Mouse (Mus musculus) olfactory bulb, adult 2 months (tissue): ENCODE data around the gene Adh6b.

Experiments used
- CTCF ChIP-seq: fragments of 200-500 bp; IDR thresholded peaks from 2 replicates; pipeline ENCODE4 v1.5.1; 2012; ENCODE audit warnings: low read depth, mild to moderate bottlenecking, low read length, moderate library complexity; ENCODE audit not compliant: insufficient read depth
- POLR2A ChIP-seq: fragments of 200-500 bp; IDR thresholded peaks from 2 replicates; pipeline ENCODE4 v1.6.1; 2012; ENCODE audit warnings: mild to moderate bottlenecking, low read depth, low read length, moderate library complexity; ENCODE audit not compliant: insufficient read depth

DNA sequence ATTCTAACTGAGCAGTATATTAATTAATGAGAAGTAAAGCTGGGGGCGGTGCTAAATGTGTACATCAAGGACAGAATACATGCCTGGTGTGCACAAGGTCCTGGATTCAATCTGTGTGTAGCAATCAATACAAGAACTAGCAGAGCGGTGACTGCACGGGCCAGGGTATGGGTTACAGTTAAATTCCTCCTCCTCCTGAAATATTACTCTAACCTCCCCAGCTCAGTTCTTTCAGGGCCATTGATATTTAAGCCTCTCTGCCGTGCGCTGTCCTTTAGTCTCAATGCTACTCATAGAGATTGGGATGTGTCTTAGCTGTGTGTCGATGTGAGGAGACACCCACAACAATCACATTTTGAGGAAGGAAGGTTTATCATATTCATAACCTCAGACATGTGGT is 45.6 kb downstream of the Adh6b start:
- TF ChIP-seq CTCF (no peak), POLR2A (no peak)
